Mouse (Mus musculus): ENCODE data around the gene Aida.

DNA sequence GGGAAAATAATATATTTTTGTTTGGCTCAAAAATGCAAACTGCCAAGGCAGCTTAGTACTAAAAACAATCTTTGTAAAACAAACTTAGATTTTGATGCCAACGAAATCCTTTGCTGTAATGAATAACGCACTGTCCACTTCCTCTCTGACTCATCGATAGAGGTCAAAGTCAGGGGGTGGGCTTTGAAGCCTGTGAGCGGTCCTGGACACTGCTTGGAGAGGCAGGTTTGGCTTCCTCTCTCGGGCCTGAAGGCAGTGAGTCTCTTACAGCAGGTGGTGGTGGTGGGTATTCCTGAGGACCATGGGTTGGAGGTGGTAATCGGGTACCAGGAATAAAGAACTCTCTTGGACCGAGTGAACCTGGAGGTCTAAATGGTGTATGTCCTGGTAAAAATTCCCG lies 30.8 kb downstream of the Aida start:
- no peak for TF ChIP-seq CTCF (IDR thresholded peaks at IDR 0.05 in 2 of 3, conservative IDR thresholded peaks at IDR 0.05 in 1 of 3; ENCODE audit: control insufficient read depth in 1 of 3, insufficient read depth in 1 of 3, low read depth in 2 of 3, low read length in 3 of 3, poor library complexity in 1 of 3, severe bottlenecking in 1 of 3)
- TF ChIP-seq POLR2A (IDR thresholded peaks at IDR 0.05; ENCODE audit: control insufficient read depth in 1 of 2, insufficient read depth in 1 of 2, low read depth in 1 of 2, low read length in 2 of 2, poor library complexity in 1 of 2), result no peak
- TF ChIP-seq MYC (IDR thresholded peaks at IDR 0.05; ENCODE audit: low read depth, low read length), result no peak
- TF ChIP-seq POLR2AphosphoS2 (IDR thresholded peaks at IDR 0.05; ENCODE audit: low read length), result 0 out of 2 replicates have a peak, but pooled peaks have one; percentile 10
- no peak for TF ChIP-seq MXI1 (IDR thresholded peaks at IDR 0.05; ENCODE audit: low read depth, low read length)

Data from MEL (cell line).